Mouse (Mus musculus) heart, embryonic 15.5 days (tissue): Measurements from ENCODE around the gene Pltp. TPM values are rescaled to one million over a fixed set of nuclear protein-coding genes. Genes with fewer than 3 reads are reported as not detected.
A peak's percentile ranks its signal among the peaks of the same experiment; 100 is the strongest.
"Not testable (repeated sequence)": the region's sequence is repeated elsewhere in the genome, so short reads cannot be mapped to it uniquely, and the experiment has no call there.

Experiments
- ATAC-seq: fragments of 200-750 bp; cut with Nextera tagmentation; replicated peaks from 2 replicates; pipeline ENCODE4 v1.8.0; 2017; ENCODE audit warnings: low read depth, moderate TSS enrichment; ENCODE audit not compliant: insufficient number of reproducible peaks, insufficient read depth, low FRiP score
- H3K27ac ChIP-seq: fragments of 300-500 bp; sonication (generic); 2 replicates; pipeline ENCODE4 v1.5.1; 2015; ENCODE audit warnings: mild to moderate bottlenecking, inconsistent platforms
- H3K27me3 ChIP-seq: fragments of 300-500 bp; sonication (generic); 2 replicates; pipeline ENCODE4 v1.6.1; 2015; ENCODE audit warnings: inconsistent platforms
- H3K36me3 ChIP-seq: fragments of 300-500 bp; sonication (generic); 2 replicates; pipeline ENCODE4 v1.6.1; 2015; ENCODE audit warnings: mild to moderate bottlenecking, inconsistent platforms
- H3K4me1 ChIP-seq: fragments of 300-500 bp; sonication (generic); replicated peaks from 2 replicates; pipeline ENCODE4 v1.6.1; 2015; ENCODE audit warnings: inconsistent platforms
- H3K4me2 ChIP-seq: fragments of 300-500 bp; sonication (generic); 2 replicates; pipeline ENCODE4 v1.6.1; 2015; ENCODE audit warnings: inconsistent platforms, mild to moderate bottlenecking, moderate library complexity
- H3K4me3 ChIP-seq: fragments of 300-500 bp; sonication (generic); 2 replicates; pipeline ENCODE4 v1.5.1; 2015; ENCODE audit warnings: mild to moderate bottlenecking, inconsistent platforms
- H3K9ac ChIP-seq: fragments of 300-500 bp; sonication (generic); 2 replicates; pipeline ENCODE4 v1.6.1; 2015; ENCODE audit warnings: mild to moderate bottlenecking, inconsistent platforms
- H3K9me3 ChIP-seq: fragments of 300-500 bp; sonication (generic); replicated peaks from 2 replicates; pipeline ENCODE4 v1.6.1; 2016; ENCODE audit warnings: inconsistent platforms
- WGBS: fragments of 180-500 bp; shearing (Covaris S2); methylation state at CpG from one replicate; pipeline ENCODE4 v1.1.7; 2015; ENCODE audit warnings: mixed read lengths; 5-methylcytosine and 5-hydroxymethylcytosine counted together
- polyA plus RNA-seq: library from polyadenylated mRNA; unstranded; fragments of >200 nt; fragmentation: Nextera tagmentation; extraction: Ambion mirVana; gene quantifications from 2 replicates; pipeline ENCODE4 v1.2.1, GENCODE M21; 2015

The Pltp gene
- polyA plus RNA-seq, 1 experiment from 2014 or later, result 14.0 TPM

GRCm38 (mm10) chr2:164863411-164863810 lies 5.9 kb upstream of the Pltp start:
- H3K4me3 ChIP-seq, H3K27ac ChIP-seq, H3K4me2 ChIP-seq, H3K27me3 ChIP-seq, H3K36me3 ChIP-seq, ATAC-seq, H3K9me3 ChIP-seq, H3K9ac ChIP-seq: not testable (repeated sequence)
- H3K4me1 ChIP-seq, result peaks cover 36% of the 10 kb centered on the region
- 91% methylated on average over 7 of the region's 9 CpGs for WGBS

GRCm38 (mm10) chr2:164862179-164862861 lies 4.8 kb upstream of the Pltp start:
- H3K27ac ChIP-seq, result peak overlapping the region; percentile 68

DNA sequence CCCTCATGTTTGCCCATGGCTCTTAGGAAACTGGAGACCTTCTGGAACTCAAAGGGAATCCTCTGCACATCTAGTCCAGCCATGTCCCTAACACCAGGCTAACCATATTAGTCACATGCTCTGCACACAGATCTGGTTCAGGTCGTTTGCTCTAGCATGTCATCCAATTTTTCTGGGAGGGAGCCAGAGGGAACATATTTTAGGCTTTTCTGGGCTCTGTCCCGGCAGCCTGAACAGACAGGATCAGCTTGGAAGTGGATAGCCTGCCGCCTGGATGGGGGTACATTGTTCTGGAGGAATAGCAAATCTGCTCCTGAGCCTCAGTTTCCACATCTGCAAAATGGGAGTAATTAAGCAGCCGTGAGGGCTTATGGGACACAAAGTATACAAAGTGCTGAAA lies 3.6 kb upstream of the Pltp start:
- Histone ChIP-seq H3K4me2 (no peak overlapping the region), H3K27ac (peak overlapping the region; percentile 68; the same call in 1 of the 2 replicates), H3K9me3 (no peaks in the 10 kb centered on the region), H3K9ac (no peak overlapping the region), H3K36me3 (no peaks in the 10 kb centered on the region), H3K27me3 (peaks cover 30% of the 10 kb centered on the region), H3K4me3 (no peak overlapping the region), H3K4me1 (peaks cover 46% of the 10 kb centered on the region)
- 60% methylated on average over 4 of the region's 4 CpGs for WGBS
- ATAC-seq, result no peak

More at GRCm38 (mm10) chr2:164862179-164862861, 4.8 kb upstream of the Pltp start:
- Histone ChIP-seq H3K27me3 (peaks cover 18% of the 10 kb centered on the region), H3K4me1 (peaks cover 44% of the 10 kb centered on the region), H3K4me2 (peak overlapping the region; percentile 18; the same call in 1 of the 2 replicates), H3K9me3 (no peaks in the 10 kb centered on the region), H3K9ac (no peak overlapping the region), H3K36me3 (no peaks in the 10 kb centered on the region), H3K4me3 (no peak overlapping the region)
- ATAC-seq, result peak; percentile 53; the same call in 1 of the 2 replicates
- 31% methylated on average over 9 of the region's 9 CpGs for WGBS

DNA sequence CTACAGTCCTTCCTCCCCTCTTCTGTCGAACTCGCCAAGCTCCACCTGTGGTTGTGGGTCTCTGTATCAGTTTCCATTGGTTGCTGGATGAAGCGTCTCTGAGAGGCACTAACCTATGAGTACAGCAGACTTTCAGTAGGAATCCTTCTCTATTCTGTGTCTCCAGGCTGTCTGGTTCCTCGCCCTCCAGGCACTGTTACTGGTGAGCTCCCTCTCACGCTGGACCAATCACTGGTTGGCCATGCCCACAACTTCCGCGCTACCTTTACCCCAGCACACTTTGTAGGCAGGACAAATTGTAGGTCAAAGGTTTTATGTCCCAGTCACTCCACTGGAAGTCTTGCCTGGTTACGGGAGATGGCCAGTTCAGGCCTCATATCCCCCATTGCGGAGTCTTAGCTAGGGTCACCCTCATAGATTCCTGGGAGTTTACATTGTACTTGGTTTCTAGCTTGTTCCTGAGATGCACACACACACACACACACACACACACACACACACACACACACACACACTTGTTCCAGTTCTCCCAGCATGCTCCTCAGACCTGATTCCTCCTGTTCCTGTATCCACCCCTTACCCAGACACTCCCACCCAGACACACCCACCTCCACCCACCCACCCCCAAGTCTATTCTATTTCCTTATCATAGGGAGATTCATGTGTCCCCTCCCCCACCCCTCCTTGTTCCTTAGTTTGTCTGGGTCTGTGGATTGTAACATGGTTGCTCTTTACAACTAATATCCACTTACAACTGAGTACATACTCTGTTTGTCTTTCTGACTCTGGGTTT lies 2.3 kb upstream of the Pltp start:
- 59% methylated on average over 9 of the region's 9 CpGs for WGBS
- Histone ChIP-seq H3K9me3 (no peaks in the 10 kb centered on the region), H3K9ac (no peak overlapping the region), H3K4me1 (peaks cover 47% of the 10 kb centered on the region), H3K4me3 (no peak overlapping the region), H3K4me2 (no peak overlapping the region), H3K36me3 (no peaks in the 10 kb centered on the region), H3K27ac (no peak overlapping the region), H3K27me3 (peaks cover 41% of the 10 kb centered on the region)
- no peak for ATAC-seq

GRCm38 (mm10) chr2:164859155-164859554 lies 1.6 kb upstream of the Pltp start:
- Histone ChIP-seq H3K4me1 (peaks cover 44% of the 10 kb centered on the region), H3K27ac (no peak overlapping the region), H3K4me2 (no peak overlapping the region), H3K36me3 (no peaks in the 10 kb centered on the region), H3K4me3 (no peak overlapping the region), H3K27me3 (peaks cover 48% of the 10 kb centered on the region), H3K9me3 (no peaks in the 10 kb centered on the region), H3K9ac (no peak overlapping the region)
- WGBS, result 44% methylated on average over 2 of the region's 2 CpGs
- ATAC-seq, result no peak

- peaks cover 44% of the 10 kb centered on the region for H3K4me1 ChIP-seq
These were observed 487 bp upstream of the Pltp start for GRCm38 (mm10) chr2:164857842-164858553.

GRCm38 (mm10) chr2:164856309-164857100 lies 1.0 kb downstream of the Pltp start:
- Histone ChIP-seq H3K4me3 (peak overlapping the region; percentile 58), H3K9ac (peak overlapping the region; percentile 46), H3K4me1 (peaks cover 32% of the 10 kb centered on the region), H3K4me2 (peak overlapping the region; percentile 96), H3K27me3 (peaks cover 59% of the 10 kb centered on the region), H3K36me3 (no peaks in the 10 kb centered on the region), H3K9me3 (no peaks in the 10 kb centered on the region), H3K27ac (no peak overlapping the region)
- peak; percentile 38 for ATAC-seq
- 1% methylated on average over 42 of the region's 42 CpGs for WGBS

More at GRCm38 (mm10) chr2:164857842-164858553, 487 bp upstream of the Pltp start:
- Histone ChIP-seq H3K4me2 (peak overlapping the region; percentile 96), H3K36me3 (no peaks in the 10 kb centered on the region), H3K27ac (peak overlapping the region; percentile 10; the same call in 1 of the 2 replicates), H3K27me3 (peaks cover 54% of the 10 kb centered on the region), H3K4me3 (peak overlapping the region; percentile 58), H3K9me3 (no peaks in the 10 kb centered on the region), H3K9ac (peak overlapping the region; percentile 46; the same call in 1 of the 2 replicates)
- 12% methylated on average over 19 of the region's 19 CpGs for WGBS
- no peak for ATAC-seq

GRCm38 (mm10) chr2:164855572-164855971 lies 1.9 kb downstream of the Pltp start:
- H3K9ac ChIP-seq, H3K4me2 ChIP-seq, ATAC-seq, H3K36me3 ChIP-seq, H3K9me3 ChIP-seq, H3K27ac ChIP-seq: not testable (repeated sequence)
- 85% methylated on average over 5 of the region's 5 CpGs for WGBS
- peak overlapping the region; percentile 58; the same call in 1 of the 2 replicates for H3K4me3 ChIP-seq
- peaks cover 27% of the 10 kb centered on the region for H3K4me1 ChIP-seq
- peaks cover 59% of the 10 kb centered on the region for H3K27me3 ChIP-seq

GRCm38 (mm10) chr2:164850061-164850460 lies 7.5 kb downstream of the Pltp start:
- Histone ChIP-seq H3K4me3 (no peak overlapping the region), H3K9me3 (no peaks in the 10 kb centered on the region), H3K9ac (no peak overlapping the region), H3K4me2 (no peak overlapping the region), H3K4me1 (no peaks in the 10 kb centered on the region), H3K27me3 (peaks cover 20% of the 10 kb centered on the region), H3K36me3 (no peaks in the 10 kb centered on the region), H3K27ac (no peak overlapping the region)
- WGBS, result 69% methylated on average over 8 of the region's 8 CpGs
- ATAC-seq, result no peak

- H3K4me1 ChIP-seq, result no peaks in the 10 kb centered on the region
These were observed 11.7 kb downstream of the Pltp start for GRCm38 (mm10) chr2:164845782-164846181.

More at GRCm38 (mm10) chr2:164845782-164846181, 11.7 kb downstream of the Pltp start:
- H3K9me3 ChIP-seq, result no peaks in the 10 kb centered on the region
- WGBS, result 49% methylated on average over 3 of the region's 3 CpGs
- no peaks in the 10 kb centered on the region for H3K27me3 ChIP-seq
- H3K4me2 ChIP-seq, result no peak overlapping the region
- H3K36me3 ChIP-seq, result peaks cover under 1% of the 10 kb centered on the region; the same call in 1 of the 2 replicates
- H3K27ac ChIP-seq, result no peak overlapping the region
- no peak overlapping the region for H3K9ac ChIP-seq
- no peak overlapping the region for H3K4me3 ChIP-seq
- ATAC-seq, result no peak
